Mouse (Mus musculus): Measurements from ENCODE around the gene Mgat3. TPM values are rescaled to one million over a fixed set of nuclear protein-coding genes. Genes with fewer than 3 reads are reported as not detected.

The Mgat3 gene
- 8.6 and 9.6 TPM in 2 replicates for polyA plus RNA-seq (2016; fragmentation: Nextera tagmentation; extraction: Ambion mirVana)

DNA sequence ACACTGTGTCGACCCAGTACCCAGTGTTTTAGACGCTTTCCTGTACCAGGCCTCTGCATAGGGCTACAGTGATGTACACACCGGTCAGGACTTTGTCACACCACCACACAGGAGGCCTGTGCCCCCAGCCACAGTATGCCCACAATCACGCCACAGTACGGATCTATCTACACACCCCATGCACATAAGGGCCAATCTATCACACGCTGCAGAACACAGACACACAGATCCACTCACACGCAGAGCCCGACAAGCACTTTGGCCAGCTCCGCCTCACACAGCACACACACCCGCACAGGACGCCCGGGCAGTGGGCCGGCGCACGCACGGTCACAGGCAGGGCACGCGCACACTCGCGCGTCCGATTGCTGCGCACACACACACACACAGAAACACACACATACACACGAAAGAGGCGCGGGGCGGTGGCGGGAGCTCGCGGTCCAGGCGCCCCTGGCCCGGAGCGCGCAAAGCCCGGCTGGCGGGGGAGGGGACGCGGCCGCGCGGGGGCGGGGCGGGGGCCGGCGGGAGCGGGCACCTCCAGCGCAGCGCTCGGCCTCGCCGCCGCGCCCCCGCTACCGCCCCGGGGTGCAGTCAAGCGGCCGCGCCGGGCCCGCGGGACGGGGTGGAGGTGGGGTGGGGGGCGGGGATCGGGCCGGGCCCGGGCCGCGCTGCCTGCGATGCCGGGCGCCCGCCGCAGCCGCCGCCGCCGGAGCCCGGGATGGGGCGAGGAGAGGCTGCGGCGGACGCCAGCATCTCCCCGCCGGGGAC lies at the start of gene Mgat3:
TSS of gene Mgat3 (plus strand) at position 721 of the 771 bp plus-strand sequence.
- ATAC-seq (ENCODE audit: low FRiP score) = peak; percentile 79
- no peaks in the 10 kb centered on the region for H3K9me3 ChIP-seq
- WGBS = 4% methylated on average over 37 of the region's 85 CpGs
- H3K36me3 ChIP-seq (replicated peaks) = no peaks in the 10 kb centered on the region
- H3K27ac ChIP-seq = peak within 1 kb of the TSS; percentile 91
- peak within 1 kb of the TSS; percentile 98 for H3K9ac ChIP-seq
- H3K4me1 ChIP-seq = peaks cover 37% of the 10 kb centered on the region
- H3K4me3 ChIP-seq (replicated peaks) = peak within 1 kb of the TSS; percentile 97
- H3K27me3 ChIP-seq = no peaks in the 10 kb centered on the region
- H3K4me2 ChIP-seq = peak within 1 kb of the TSS; percentile 93

DNA sequence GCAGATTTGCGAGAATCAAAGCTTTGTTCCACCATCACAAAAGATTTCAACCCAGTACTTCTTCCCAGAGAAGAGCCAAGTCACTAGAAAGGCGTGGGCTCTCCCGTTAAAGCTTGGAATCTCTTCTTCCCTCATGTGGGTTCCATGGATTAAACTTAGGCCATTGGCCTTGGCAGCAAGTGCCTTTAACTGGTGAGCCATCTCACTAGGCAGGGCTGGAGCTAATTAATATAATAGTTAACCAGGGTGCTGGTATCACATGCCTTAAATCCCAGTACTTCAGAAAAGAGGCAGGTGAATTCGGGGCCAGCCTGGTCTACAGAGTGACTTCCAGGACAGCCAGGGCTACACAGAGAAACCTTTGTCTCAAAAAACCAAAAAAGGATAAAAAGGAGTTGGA lies 48.9 kb upstream of the Mgat3 start:
- Histone ChIP-seq H3K36me3 (replicated peaks) (no peaks in the 10 kb centered on the region), H3K4me1 (no peaks in the 10 kb centered on the region), H3K9me3 (no peaks in the 10 kb centered on the region), H3K4me2 (no peak overlapping the region), H3K4me3 (replicated peaks) (no peak overlapping the region), H3K27me3 (0 out of 2 replicates have a peak, but pooled peaks cover 5% of the 10 kb centered on the region), H3K27ac (no peak overlapping the region), H3K9ac (no peak overlapping the region)
- no peak for ATAC-seq (ENCODE audit: low FRiP score)
- WGBS = 79% methylated on average over 4 of the region's 4 CpGs

DNA sequence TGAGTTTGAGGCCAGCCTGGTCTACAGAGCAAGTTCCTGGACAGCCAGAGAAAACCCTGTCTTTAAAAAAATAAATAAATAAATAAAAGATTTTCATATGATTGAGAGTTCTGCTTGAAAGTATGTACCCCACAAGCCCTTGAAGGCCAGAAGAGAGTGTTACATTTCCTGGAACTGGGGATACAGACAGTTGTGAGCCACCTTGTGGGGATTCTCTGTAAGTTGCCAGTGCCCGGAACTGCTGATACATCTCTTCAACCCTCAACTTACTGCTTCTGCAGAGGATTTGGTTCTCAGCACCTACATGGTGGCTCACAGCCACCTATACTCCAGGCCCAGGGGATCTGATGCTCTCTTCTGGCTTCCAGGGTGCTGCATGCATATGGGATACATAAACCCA lies 46.3 kb upstream of the Mgat3 start:
- H3K9ac ChIP-seq = no peak overlapping the region
- H3K9me3 ChIP-seq = no peaks in the 10 kb centered on the region
- no peaks in the 10 kb centered on the region for H3K4me1 ChIP-seq
- no peaks in the 10 kb centered on the region for H3K36me3 ChIP-seq (replicated peaks)
- no peak overlapping the region for H3K27ac ChIP-seq
- WGBS = 64% methylated on average over 1 of the region's 1 CpGs
- H3K4me3 ChIP-seq (replicated peaks) = no peak overlapping the region
- no peak overlapping the region for H3K4me2 ChIP-seq
- H3K27me3 ChIP-seq = 0 out of 2 replicates have a peak, but pooled peaks cover 6% of the 10 kb centered on the region
- ATAC-seq (ENCODE audit: low FRiP score) = no peak

DNA sequence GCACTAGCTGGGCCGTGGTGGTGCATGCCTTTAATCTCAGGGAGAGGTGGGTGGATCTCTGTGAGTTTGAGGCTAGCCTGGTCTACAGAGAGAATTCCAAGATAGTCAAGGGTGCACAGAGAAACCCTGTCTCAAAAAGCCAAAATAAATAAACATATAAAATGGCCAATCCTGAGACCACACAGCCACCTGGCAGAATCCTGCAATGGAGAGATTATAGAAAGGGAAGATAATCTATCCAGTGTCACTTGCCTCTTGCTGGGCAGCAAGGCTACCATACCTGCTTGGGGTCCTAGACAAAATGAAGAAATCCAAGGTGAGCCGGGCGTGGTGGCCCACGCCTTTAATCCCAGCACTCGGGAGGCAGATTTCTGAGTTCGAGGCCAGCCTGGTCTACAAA lies 43.5 kb upstream of the Mgat3 start:
- WGBS = 91% methylated on average over 6 of the region's 6 CpGs
- Histone ChIP-seq H3K4me3 (replicated peaks) (no peak overlapping the region), H3K9ac (no peak overlapping the region), H3K4me2 (no peak overlapping the region), H3K9me3 (no peaks in the 10 kb centered on the region), H3K27ac (no peak overlapping the region), H3K36me3 (replicated peaks) (no peaks in the 10 kb centered on the region), H3K4me1 (peaks cover 15% of the 10 kb centered on the region), H3K27me3 (0 out of 2 replicates have a peak, but pooled peaks cover 6% of the 10 kb centered on the region)
- ATAC-seq (ENCODE audit: low FRiP score) = no peak

DNA sequence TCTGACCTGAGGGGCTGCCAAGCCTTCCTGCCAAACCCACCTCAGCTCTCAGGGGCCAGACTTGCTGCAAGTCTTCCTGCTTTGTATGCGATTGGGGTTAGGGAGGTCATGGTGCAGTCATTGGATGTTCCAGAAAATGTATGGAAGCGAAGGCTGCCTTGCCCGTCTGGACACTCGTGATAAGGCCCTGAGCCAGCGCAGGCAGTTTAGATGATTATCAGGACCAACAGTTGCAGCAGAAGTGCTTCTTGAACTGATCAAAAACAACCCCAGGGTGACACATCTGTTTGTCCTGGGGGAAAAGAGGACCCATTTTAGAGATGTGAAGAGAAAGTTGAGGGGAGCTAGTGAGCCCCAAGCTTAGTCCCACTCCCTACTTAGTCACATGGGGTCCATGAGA lies 42.8 kb upstream of the Mgat3 start:
- H3K9me3 ChIP-seq = no peaks in the 10 kb centered on the region
- no peak overlapping the region for H3K4me3 ChIP-seq (replicated peaks)
- no peak overlapping the region for H3K9ac ChIP-seq
- H3K27me3 ChIP-seq = 0 out of 2 replicates have a peak, but pooled peaks cover 6% of the 10 kb centered on the region
- peaks cover 16% of the 10 kb centered on the region for H3K4me1 ChIP-seq
- H3K36me3 ChIP-seq (replicated peaks) = no peaks in the 10 kb centered on the region
- no peak overlapping the region for H3K4me2 ChIP-seq
- H3K27ac ChIP-seq = no peak overlapping the region
- 89% methylated on average over 5 of the region's 5 CpGs for WGBS
- ATAC-seq (ENCODE audit: low FRiP score) = no peak

DNA sequence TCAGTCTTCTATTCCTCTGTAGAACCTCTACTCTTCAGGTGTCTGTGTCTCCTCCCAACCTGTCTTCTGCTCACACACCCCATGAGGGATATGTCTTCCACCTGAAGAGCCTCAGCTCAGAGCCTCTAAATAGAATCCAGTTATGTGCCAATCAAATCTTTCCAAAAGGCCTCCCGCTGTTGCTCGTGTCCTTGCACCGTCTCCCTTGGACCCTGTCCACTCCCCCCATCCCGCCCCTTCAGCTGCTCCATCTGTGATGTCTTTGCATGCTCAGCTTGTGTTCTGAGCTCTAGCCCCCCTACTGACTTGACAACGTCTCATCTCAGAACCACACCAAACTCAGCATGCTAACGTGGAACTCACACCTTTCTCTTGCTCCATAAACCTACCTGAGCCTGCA lies 42.1 kb upstream of the Mgat3 start:
- Histone ChIP-seq H3K4me3 (replicated peaks) (no peak overlapping the region), H3K27ac (no peak overlapping the region), H3K36me3 (replicated peaks) (peaks cover 5% of the 10 kb centered on the region; the same call in 1 of the 2 replicates), H3K4me1 (peaks cover 16% of the 10 kb centered on the region), H3K9me3 (no peaks in the 10 kb centered on the region), H3K4me2 (no peak overlapping the region), H3K9ac (no peak overlapping the region), H3K27me3 (0 out of 2 replicates have a peak, but pooled peaks cover 6% of the 10 kb centered on the region)
- no peak for ATAC-seq (ENCODE audit: low FRiP score)
- 78% methylated on average over 6 of the region's 6 CpGs for WGBS

DNA sequence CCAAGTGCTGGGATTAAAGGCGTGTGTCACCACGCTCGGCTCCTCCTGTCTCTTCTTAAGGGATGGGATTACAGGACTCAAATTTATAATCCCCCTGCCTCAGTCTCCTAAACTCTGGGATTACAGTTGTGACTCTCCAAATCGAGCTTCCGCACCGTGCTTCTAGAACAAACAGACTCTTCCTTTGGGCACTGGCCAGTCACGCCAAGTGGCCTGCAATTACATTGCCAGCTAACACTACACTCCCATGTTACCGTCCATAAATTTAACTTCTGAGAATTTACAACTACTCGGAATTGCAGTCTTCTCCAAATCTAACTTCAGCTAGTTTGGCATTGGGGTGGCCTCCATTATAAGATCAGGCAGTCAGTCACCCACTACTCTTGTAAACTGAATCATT lies 41.1 kb upstream of the Mgat3 start:
- Histone ChIP-seq H3K9ac (no peak overlapping the region), H3K4me2 (peak overlapping the region; percentile 86), H3K27ac (0 out of 2 replicates have a peak overlapping the region, but pooled peaks have one; percentile 98), H3K9me3 (no peaks in the 10 kb centered on the region), H3K27me3 (0 out of 2 replicates have a peak, but pooled peaks cover 6% of the 10 kb centered on the region), H3K36me3 (replicated peaks) (peaks cover 11% of the 10 kb centered on the region; the same call in 1 of the 2 replicates), H3K4me1 (peaks cover 17% of the 10 kb centered on the region), H3K4me3 (replicated peaks) (peak overlapping the region; percentile 78)
- peak; percentile 6; the same call in 1 of the 2 replicates for ATAC-seq (ENCODE audit: low FRiP score)
- WGBS = 84% methylated on average over 9 of the region's 9 CpGs

DNA sequence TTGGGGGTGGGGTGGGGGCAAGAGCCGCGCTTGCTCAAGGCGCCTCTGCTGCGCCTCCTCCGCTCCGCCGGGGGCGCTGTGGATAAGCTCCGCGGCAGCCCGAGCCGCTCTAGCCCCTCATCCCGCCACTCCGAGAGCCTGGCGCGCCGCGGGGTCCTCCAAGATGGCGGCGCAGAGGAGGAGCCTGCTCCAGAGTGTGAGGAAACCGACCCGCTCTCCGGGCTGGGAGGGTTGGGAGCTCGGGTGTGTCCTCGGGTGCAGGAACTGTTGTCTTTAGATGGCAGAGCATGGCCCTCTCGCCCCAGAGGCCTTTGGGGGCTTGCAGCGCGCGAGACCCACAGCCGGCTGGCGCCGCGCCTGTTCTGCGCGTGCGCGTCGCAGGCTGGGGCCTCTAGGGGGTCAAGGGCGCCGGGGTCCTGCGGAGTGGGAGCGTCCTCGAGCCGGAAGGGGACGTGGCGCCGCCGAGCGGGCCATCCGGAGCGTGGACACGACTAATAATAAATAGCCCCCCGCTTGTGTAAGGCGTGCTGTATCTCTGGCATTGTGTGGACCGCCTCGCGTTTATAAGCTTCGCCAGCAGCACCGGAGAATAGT lies 40.4 kb upstream of the Mgat3 start, which contains the start of gene Tab1:
TSS of gene Tab1 (plus strand) at position 135 of the 594 bp plus-strand sequence.
- H3K9ac ChIP-seq = peak within 1 kb of the TSS; percentile 82
- H3K4me3 ChIP-seq (replicated peaks) = peak within 1 kb of the TSS; percentile 78
- H3K4me2 ChIP-seq = peak within 1 kb of the TSS; percentile 86
- peak; percentile 96 for ATAC-seq (ENCODE audit: low FRiP score)
- 0 out of 2 replicates have a peak, but pooled peaks cover 6% of the 10 kb centered on the region for H3K27me3 ChIP-seq
- peaks cover 11% of the 10 kb centered on the region; the same call in 1 of the 2 replicates for H3K36me3 ChIP-seq (replicated peaks)
- under 1% methylated on average over 58 of the region's 59 CpGs for WGBS
- H3K4me1 ChIP-seq = peaks cover 24% of the 10 kb centered on the region
- H3K9me3 ChIP-seq = no peaks in the 10 kb centered on the region
- H3K27ac ChIP-seq = peak within 1 kb of the TSS; percentile 98

DNA sequence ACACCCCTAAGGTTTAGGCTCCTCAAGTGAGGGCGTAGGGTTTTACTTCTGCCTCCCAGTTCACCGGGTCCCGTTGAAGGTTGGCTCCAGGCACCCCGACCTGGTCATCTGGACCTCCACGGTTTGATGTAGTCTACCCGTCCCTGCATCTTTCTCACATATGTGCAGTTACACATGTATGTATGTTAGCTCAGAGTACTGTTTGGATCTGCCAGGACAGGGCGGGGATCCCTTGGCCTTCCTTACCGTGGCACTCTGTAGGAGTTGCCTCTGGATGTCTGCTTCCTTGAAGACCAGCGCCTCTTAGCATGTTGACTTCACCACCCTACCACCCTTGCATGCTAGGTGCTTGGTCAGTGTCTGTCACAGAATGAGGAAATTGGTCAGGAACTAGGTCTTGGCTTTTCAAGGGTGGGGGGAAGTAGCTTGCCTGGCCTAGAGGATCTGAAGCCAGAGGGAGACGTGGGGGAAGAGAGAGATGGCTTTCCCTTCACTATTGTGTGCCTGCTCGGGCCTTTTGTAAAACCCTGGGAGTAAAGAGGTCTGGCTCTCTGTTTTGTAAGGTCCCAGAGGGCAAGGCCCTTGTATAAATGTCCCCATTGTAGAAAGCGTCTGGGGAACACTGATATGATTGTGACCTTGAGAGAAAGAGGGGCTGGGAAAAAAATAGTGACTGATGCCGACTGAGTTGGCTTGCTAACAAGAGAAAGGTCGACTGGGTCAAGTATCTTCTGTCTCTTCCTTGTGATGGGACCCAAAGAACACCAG lies 39.7 kb upstream of the Mgat3 start:
- H3K4me2 ChIP-seq = peak overlapping the region; percentile 86
- 14% methylated on average over 14 of the region's 14 CpGs for WGBS
- peak overlapping the region; percentile 82 for H3K9ac ChIP-seq
- H3K9me3 ChIP-seq = no peaks in the 10 kb centered on the region
- H3K4me3 ChIP-seq (replicated peaks) = peak overlapping the region; percentile 78
- H3K36me3 ChIP-seq (replicated peaks) = peaks cover 11% of the 10 kb centered on the region; the same call in 1 of the 2 replicates
- peaks cover 26% of the 10 kb centered on the region for H3K4me1 ChIP-seq
- H3K27ac ChIP-seq = peak overlapping the region; percentile 98
- peak; percentile 34; the same call in 1 of the 2 replicates for ATAC-seq (ENCODE audit: low FRiP score)
- H3K27me3 ChIP-seq = 0 out of 2 replicates have a peak, but pooled peaks cover 6% of the 10 kb centered on the region

DNA sequence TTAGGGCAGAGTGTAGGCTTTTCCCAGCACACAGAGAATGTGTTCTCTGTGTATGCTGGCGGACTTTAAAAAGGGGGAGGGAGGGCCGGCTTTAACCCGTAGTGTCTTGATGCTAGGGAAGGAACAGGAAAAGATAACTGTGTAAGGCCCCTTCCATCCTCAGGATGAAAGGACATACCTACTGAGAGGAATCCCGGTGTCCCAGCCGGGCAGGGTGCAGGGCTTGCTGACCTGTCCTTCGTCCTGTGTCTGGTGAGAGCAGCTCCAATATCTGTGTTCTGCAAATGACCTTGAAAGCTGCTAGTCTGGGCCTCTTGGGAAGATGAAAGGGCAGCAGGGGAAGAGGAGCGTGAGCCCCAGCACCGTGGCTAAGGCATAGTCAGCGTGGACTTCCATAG lies 39.1 kb upstream of the Mgat3 start:
- Histone ChIP-seq H3K4me3 (replicated peaks) (peak overlapping the region; percentile 78), H3K4me1 (peaks cover 26% of the 10 kb centered on the region)
- ATAC-seq (ENCODE audit: low FRiP score) = no peak

DNA sequence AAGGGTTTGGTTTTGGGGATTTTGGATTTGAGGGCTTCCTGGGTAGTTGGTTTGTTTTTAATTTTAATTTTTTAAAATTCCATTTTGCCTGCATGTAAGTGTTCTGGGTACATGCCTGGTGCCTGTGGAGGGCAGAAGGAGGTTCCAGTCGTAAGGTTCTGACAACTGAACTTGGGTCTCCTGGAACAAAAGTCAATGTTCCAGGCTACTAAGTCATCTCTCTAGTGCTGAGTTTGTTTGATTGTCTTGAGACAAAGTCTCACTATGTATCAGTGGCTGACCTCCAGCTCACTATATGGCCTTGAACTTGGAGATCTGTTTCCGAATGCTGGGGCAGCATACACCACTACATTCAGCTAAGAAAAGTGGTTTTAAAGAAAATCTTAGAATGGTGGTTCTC lies 38.0 kb upstream of the Mgat3 start:
- WGBS = 93% methylated on average over 2 of the region's 2 CpGs
- ATAC-seq (ENCODE audit: low FRiP score) = no peak
- no peaks in the 10 kb centered on the region for H3K27me3 ChIP-seq

More for the DNA sequence above, 39.1 kb upstream of the Mgat3 start:
- Histone ChIP-seq H3K27ac (no peak overlapping the region), H3K27me3 (0 out of 2 replicates have a peak, but pooled peaks cover 3% of the 10 kb centered on the region), H3K4me2 (peak overlapping the region; percentile 86), H3K9me3 (no peaks in the 10 kb centered on the region), H3K36me3 (replicated peaks) (peaks cover 11% of the 10 kb centered on the region), H3K9ac (peak overlapping the region; percentile 82)
- WGBS = 64% methylated on average over 9 of the region's 9 CpGs

DNA sequence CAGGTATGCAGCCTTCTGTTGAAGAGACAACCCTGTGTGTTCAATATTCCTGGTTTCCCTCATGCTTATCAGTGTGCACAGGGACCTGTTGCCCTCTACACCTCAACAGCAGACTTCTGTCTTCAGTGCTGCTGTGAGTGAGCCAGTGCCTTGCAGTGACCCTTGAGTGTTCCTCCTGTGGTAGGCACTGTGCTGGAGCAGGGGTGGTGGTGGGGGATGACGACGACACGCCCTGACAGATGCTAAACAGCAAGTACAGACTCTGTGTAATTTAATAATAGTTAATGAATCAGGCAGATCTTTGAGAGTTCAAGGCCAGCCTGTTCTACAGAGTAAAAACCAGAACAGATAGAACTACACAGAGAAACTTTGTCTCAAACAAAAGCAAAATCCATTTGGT lies 36.9 kb upstream of the Mgat3 start:
- no peak for ATAC-seq (ENCODE audit: low FRiP score)
- Histone ChIP-seq H3K4me3 (replicated peaks) (no peak overlapping the region), H3K27ac (no peak overlapping the region), H3K27me3 (no peaks in the 10 kb centered on the region), H3K9me3 (no peaks in the 10 kb centered on the region), H3K4me1 (peaks cover 26% of the 10 kb centered on the region), H3K9ac (no peak overlapping the region), H3K36me3 (replicated peaks) (peaks cover 30% of the 10 kb centered on the region), H3K4me2 (no peak overlapping the region)
- 94% methylated on average over 3 of the region's 3 CpGs for WGBS

More for the DNA sequence above, 38.0 kb upstream of the Mgat3 start:
- H3K36me3 ChIP-seq (replicated peaks) = peaks cover 21% of the 10 kb centered on the region
- peaks cover 26% of the 10 kb centered on the region for H3K4me1 ChIP-seq
- no peak overlapping the region for H3K4me3 ChIP-seq (replicated peaks)
- no peak overlapping the region for H3K9ac ChIP-seq
- H3K27ac ChIP-seq = no peak overlapping the region
- H3K4me2 ChIP-seq = no peak overlapping the region
- no peaks in the 10 kb centered on the region for H3K9me3 ChIP-seq

All from forebrain, embryonic 12.5 days (tissue).